Mouse (Mus musculus) fibroblast of lung, adult 2 months (primary cell): ENCODE measurements around the gene Rabgef1.
A peak's percentile ranks its signal among the peaks of the same experiment; 100 is the strongest.
"Not testable (repeated sequence)": the region's sequence is repeated elsewhere in the genome, so short reads cannot be mapped to it uniquely, and the experiment has no call there.

Experiments
- DNase-seq: peaks from one replicate; pipeline ENCODE4 v3.0.0-alpha.2; 2011; ENCODE audit warnings: low read depth

Gene Rabgef1

GRCm38 (mm10) chr5:130216781-130217180 lies 45.2 kb downstream of the Rabgef1 start, which contains the start of gene Tmem248:
Gene Tmem248, plus strand, starts transcription at chr5:130217081.
- DNase-seq = no peak

DNA sequence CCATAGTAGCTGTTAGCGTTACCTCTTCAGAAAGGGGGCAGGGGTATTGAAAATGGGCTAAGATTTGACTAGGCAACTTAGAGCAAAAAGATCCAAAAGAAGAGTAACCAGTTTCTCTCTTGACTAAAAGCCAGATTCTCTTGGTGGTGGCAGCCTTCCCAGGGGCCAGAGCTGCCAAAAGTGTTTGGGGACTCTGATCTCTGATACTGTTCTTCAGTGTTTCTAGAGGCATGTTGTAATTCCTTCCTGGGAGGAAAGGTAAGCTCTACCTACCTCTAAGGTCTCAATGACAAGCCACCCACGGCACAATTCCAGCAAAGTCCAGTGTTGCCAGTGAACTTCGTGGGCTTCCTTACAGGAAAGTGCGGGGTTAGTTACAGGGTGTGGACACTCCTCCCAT lies 45.8 kb downstream of the Rabgef1 start:
- DNase-seq = no peak

DNA sequence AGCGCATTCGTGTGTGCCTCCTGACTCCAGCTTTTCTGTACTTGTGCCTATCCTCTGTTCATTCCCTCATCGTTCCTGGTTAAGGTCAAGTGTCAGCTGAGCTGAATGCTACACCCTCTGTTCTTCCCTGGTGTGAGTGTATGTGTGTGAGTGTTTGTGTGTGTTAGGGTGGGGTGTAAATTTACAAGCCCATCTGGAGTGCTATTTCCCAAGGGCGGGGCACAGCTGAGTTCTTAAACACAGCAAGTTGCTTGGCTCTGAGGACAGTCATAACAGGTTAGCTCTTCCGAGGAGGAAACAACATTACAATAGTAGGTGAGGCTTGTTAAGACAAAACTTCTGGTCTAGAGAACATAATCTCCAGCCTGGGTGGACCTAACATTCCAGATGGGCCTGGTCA lies 46.7 kb downstream of the Rabgef1 start:
- DNase-seq = no peak

DNA sequence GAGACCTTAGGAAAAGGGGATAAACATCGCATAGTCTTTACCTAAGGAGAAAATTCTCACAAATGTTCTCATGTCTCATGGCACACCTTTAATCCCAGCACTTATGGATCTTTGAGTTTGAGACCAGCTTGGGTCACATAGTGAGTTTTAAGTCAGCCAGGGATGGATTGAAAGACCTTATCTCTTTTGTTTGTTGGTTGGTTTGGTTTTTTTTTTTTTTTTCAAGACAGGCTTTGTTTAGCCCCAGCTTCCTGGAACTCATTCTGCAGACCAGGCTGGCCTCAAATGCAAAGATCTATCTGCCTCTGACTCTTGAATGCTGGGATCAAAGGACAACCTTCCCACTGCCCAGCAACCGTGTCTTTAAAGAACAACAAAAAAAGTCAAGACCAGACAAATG lies 49.7 kb downstream of the Rabgef1 start:
- no peak for DNase-seq

- DNase-seq = no peak
Observed at GRCm38 (mm10) chr5:130221760-130222145, 50.2 kb downstream of the Rabgef1 start.

DNA sequence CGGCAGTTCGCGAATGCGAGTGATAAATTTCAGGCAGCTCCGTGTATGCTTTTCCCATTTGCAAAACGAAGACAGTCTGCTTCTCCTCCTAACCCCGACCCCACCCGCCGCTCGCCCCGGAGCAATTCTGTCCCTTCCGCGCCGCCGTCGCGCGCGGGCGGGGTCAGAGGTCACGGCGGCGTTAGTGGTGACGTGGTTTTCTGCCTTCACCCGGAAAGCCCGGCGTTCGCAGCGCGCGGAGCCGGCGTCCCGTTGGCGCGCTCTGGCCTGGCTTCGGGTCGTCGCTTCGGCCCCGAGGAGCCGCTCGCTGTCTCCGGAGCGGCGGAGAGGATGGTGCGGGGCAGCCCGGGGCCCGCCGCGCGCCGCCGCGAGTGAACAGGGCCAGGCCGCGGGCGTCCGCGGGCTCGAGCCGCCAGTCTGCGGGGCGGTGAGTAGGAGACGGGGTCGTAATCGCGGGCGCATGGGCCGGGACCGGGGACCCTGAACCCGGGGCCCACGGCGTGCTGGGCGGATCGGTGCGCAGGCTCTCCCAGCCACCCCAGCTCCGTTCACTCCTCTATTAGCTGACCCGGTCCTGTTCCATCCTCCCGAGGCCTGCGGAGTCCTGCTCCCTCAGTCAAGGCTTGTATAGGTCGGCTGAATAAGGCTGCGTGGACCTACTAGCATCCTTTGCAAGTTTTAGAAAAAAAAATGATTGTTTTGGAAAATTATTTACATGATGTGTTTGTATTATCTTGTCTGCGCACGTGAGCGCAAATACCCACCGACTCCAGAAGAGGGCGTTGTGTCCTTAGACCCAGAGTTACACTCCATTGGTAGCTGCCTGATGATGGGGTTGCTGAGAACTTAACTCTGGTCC lies 50.8 kb downstream of the Rabgef1 start:
- DNase-seq = peak; percentile 62

- DNase-seq = no peak
Observed at GRCm38 (mm10) chr5:130226790-130227189, 55.2 kb downstream of the Rabgef1 start.

- no peak for DNase-seq
Observed at GRCm38 (mm10) chr5:130228120-130228519, 56.5 kb downstream of the Rabgef1 start.

DNA sequence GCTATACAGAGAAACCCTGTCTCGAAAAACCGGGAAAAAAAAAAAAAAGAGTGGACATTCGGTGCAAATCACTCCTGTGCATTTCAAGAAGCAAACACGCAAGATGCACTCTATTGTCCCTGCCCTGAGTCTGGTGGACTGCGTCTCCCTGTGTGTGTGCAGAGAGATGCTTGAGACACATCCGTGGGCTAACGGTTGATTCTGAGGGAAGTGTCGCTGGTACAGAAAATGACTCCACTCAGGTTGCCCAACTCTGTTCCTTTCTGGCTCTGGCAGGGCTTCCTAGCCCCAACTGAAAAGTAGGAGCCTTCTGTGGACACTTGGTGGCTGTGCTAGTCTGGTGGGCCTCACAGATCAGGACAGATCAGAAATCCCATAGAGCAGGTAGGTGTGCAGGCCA lies 64.7 kb downstream of the Rabgef1 start:
- DNase-seq = no peak

- DNase-seq = no peak
Observed at GRCm38 (mm10) chr5:130239236-130239635, 67.6 kb downstream of the Rabgef1 start.

- DNase-seq = no peak
Observed at GRCm38 (mm10) chr5:130239856-130240255, 68.3 kb downstream of the Rabgef1 start.

DNA sequence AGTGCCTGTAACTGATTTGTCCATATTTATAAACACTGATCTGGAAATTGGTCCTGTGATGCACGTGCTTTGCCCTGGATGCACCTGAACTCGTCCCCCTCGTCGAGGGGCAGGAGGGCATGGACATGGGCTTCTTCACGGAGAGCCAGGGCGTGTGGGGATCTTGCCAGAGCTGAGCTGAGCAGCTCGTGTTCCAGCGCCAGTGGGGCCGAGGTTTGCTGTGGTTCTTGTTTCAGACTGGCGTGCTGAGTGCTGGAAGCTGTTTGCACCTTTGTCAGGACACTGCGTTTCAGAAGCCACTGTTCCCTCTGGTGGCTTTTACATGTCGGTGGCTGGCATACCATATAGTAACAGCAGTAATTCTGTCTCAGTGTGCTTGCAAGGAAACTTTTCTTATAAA lies 69.8 kb downstream of the Rabgef1 start:
- no peak for DNase-seq

DNA sequence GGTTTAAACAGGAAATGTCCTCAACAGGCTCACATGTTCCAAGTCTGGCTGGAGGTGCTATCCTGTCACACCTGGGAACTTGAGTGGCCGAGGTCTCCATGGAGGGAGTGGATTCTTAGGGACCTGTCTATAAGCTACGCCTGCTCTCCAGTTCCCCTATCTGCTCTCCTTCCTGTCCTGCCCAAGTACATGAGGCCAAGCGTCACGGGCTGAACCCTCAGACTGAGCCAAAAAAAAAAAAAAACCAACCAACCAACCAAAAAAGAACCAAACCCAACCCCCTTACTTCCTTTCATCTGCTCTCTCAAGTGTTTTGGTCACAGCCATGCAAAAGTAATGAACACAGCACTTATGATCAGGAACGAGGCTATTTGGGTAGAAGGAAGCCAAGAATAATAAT lies 76.2 kb downstream of the Rabgef1 start:
- no peak for DNase-seq

GRCm38 (mm10) chr5:130254164-130255016 lies 82.8 kb downstream of the Rabgef1 start:
- no peak for DNase-seq

GRCm38 (mm10) chr5:130255017-130255720 lies 83.6 kb downstream of the Rabgef1 start, which contains the start of the genes Sbds and Tyw1:
Gene Sbds, minus strand, starts transcription at chr5:130255530.
Gene Tyw1, plus strand, starts transcription at chr5:130255619.
- DNase-seq = peak; percentile 98

- DNase-seq = not testable (repeated sequence)
Observed at GRCm38 (mm10) chr5:130255799-130256525, 84.4 kb downstream of the Rabgef1 start.

- peak; percentile 92 for DNase-seq
Observed at GRCm38 (mm10) chr5:130256678-130257271, 85.2 kb downstream of the Rabgef1 start.

- DNase-seq = no peak
Observed at GRCm38 (mm10) chr5:130257303-130257702, 85.7 kb downstream of the Rabgef1 start.

- no peak for DNase-seq
Observed at GRCm38 (mm10) chr5:130263454-130263853, 91.9 kb downstream of the Rabgef1 start.
